Mouse (Mus musculus): ENCODE results near the gene Mnd1. TPM values are rescaled to one million over a fixed set of nuclear protein-coding genes. Genes with fewer than 3 reads are reported as not detected.
A peak's percentile ranks its signal among the peaks of the same experiment; 100 is the strongest.

The Mnd1 gene
- polyA plus RNA-seq, 1 experiment: 4.2 TPM

GRCm38 (mm10) chr3:84048729-84049175 is 106.8 kb downstream of the Mnd1 start:
- DNase-seq (ENCODE audit: low spot score): no peak

- no peak for DNase-seq (ENCODE audit: low spot score)
Observed at GRCm38 (mm10) chr3:84046206-84046605, 109.4 kb downstream of the Mnd1 start.

GRCm38 (mm10) chr3:84041739-84042138 is 113.8 kb downstream of the Mnd1 start:
- no peak for DNase-seq (ENCODE audit: low spot score)

GRCm38 (mm10) chr3:84040476-84041082 is 115.0 kb downstream of the Mnd1 start:
- peak; percentile 47 for DNase-seq (ENCODE audit: low spot score)

- peak; percentile 63 for DNase-seq (ENCODE audit: low spot score)
Observed at GRCm38 (mm10) chr3:84039646-84040475, 115.7 kb downstream of the Mnd1 start, which contains the start of gene Tmem131l. TSS of gene Tmem131l (minus strand) at chr3:84040175.

- peak; percentile 50 for DNase-seq (ENCODE audit: low spot score)
Observed at GRCm38 (mm10) chr3:84038981-84039645, 116.5 kb downstream of the Mnd1 start.

GRCm38 (mm10) chr3:84038126-84038525 is 117.5 kb downstream of the Mnd1 start:
- DNase-seq (ENCODE audit: low spot score): no peak

Other genes starting within 250 kb of the Mnd1 start
- gene Tmem131l, start 115.6 kb downstream of the Mnd1 start, polyA plus RNA-seq (2012; rRNA removed): 21.4 and 23.7 TPM in 2 replicates
- gene Gm6525, start 18.3 kb upstream of the Mnd1 start, polyA plus RNA-seq (2012; rRNA removed): not detected in 2 replicates
- gene Trim2, start 151.1 kb upstream of the Mnd1 start, polyA plus RNA-seq (2012; rRNA removed): 6.6 and 8.9 TPM in 2 replicates

Measured in urinary bladder, adult 2 months (tissue).